Mouse (Mus musculus): ENCODE measurements around the gene Gm37240.

GRCm38 (mm10) chr3:85619751-85620150, 267.6 kb downstream of the Gm37240 start:
- TF ChIP-seq GATA1 (IDR thresholded peaks at IDR 0.05; ENCODE audit: borderline replicate concordance, low read length): no peak
- no peak for TF ChIP-seq CTCF (IDR thresholded peaks at IDR 0.05; ENCODE audit: low read depth, low read length)
- TF ChIP-seq GATA2 (IDR thresholded peaks at IDR 0.05; ENCODE audit: borderline replicate concordance, low read depth, low read length): no peak
- TF ChIP-seq TAL1 (conservative IDR thresholded peaks at IDR 0.05; ENCODE audit: low read depth, low read length): no peak
- TF ChIP-seq POLR2AphosphoS5 (IDR thresholded peaks at IDR 0.05; ENCODE audit: insufficient replicate concordance, low read depth, low read length): no peak
